Mouse (Mus musculus) neutrophil, adult 83 days (primary cell): ENCODE measurements around the gene Batf3. TPM values are rescaled to one million over a fixed set of nuclear protein-coding genes. Genes with fewer than 3 reads are reported as not detected.

Experiments
- total RNA-seq, 2 experiments: library from RNA; stranded (reverse); gene quantifications; one replicate each; pipeline ENCODE4 v1.2.4; 2023

Batf3 gene
- total RNA-seq: 1 to 10 TPM; 2.4 to 4.7 TPM

GRCm38 (mm10) chr1:191097802-191098747 lies at the start of gene Batf3:
Gene Batf3 (plus strand): TSS chr1:191097847.

DNA sequence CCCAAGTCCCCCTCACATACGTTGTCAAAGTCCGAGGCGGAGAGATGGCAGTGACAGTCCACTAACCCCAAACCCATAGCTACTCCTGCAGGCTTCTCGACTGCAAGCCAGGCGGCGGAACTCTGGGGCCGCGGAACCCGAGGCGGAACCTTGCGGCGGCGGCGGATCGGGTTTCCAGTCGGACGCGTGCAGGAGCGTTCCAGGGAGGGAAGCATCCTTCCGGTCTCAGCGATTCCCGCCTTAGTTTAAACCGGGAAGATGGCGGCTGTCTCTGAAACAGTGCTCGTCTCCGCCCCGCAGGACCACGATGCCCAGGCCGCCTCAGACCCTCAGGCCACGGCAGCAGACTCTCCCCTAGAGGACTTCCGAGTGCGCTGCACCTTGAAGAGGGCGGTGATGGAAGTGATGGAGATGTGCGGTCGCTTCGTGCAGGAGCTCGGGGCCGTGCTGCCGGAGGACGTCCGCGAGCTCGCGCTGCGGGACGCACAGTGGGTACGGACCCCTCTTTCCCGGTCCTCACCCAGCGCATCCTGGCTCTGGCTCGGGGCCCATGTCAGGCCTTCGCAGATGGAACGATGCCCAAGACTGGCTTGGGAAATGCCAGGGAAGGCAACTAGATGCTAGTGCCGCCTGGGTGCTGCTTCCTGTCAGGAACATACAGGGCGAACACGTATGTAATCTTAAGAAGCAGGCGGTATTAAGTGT lies 34.7 kb upstream of the Batf3 start, which contains the start of the genes Tatdn3 and Nsl1:
Gene Tatdn3, minus strand, starts transcription at position 152 of the 705 bp plus-strand sequence.
Gene Nsl1, plus strand, starts transcription at position 232 of the 705 bp plus-strand sequence.

Other genes with a start within 250 kb of the Batf3 start
- 10 to 100 TPM; 46.8 to 47.6 TPM for gene Rps6kc1, start 186.1 kb upstream of the Batf3 start, total RNA-seq
- gene Angel2, start 172.7 kb upstream of the Batf3 start, total RNA-seq: 10 to 100 TPM; 28.9 to 32.0 TPM
- not detected for gene Vash2, start 118.6 kb upstream of the Batf3 start, total RNA-seq
- 10 to 100 TPM; 39.6 to 45.0 TPM for gene Flvcr1, start 71.7 kb upstream of the Batf3 start, total RNA-seq
- gene Spata45, start 61.2 kb upstream of the Batf3 start, total RNA-seq: not detected
- 10 to 100 TPM in 1 of 2 experiments, 1 to 10 TPM in 1; 9.8 to 11.4 TPM for gene Tatdn3, start 34.9 kb upstream of the Batf3 start, total RNA-seq
- 10 to 100 TPM; 11.8 to 14.5 TPM for gene Nsl1, start 34.8 kb upstream of the Batf3 start, total RNA-seq
- gene Fam71a, start 67.0 kb downstream of the Batf3 start, total RNA-seq: 10 to 100 TPM; 19.5 to 33.2 TPM
- gene Atf3, start 120.2 kb downstream of the Batf3 start, total RNA-seq: 100 to 1,000 TPM; 294 to 313 TPM
- gene Nenf, start 220.3 kb downstream of the Batf3 start, total RNA-seq: 1 to 10 TPM; 6.2 to 7.0 TPM
- gene Tmem206, start 228.1 kb downstream of the Batf3 start, total RNA-seq: 1 to 10 TPM; 4.0 to 4.3 TPM